Mouse (Mus musculus) CH12.LX (cell line): ENCODE data around the gene Map1b. TPM values are rescaled to one million over a fixed set of nuclear protein-coding genes. Genes with fewer than 3 reads are reported as not detected.

ENCODE experiments used
- DNase-seq: peaks from one replicate; pipeline ENCODE4 v3.0.0-alpha.2; 2013; ENCODE audit errors: extremely low read depth
- H3K27ac ChIP-seq: 2 replicates; pipeline ENCODE4 v1.5.1; 2012; ENCODE audit warnings: low read depth, mild to moderate bottlenecking, control low read depth, moderate library complexity; ENCODE audit not compliant: insufficient read depth
- H3K27me3 ChIP-seq: replicated peaks from 2 replicates; pipeline ENCODE3; 2012; ENCODE audit warnings: inconsistent platforms
- H3K36me3 ChIP-seq, 2 experiments: replicated peaks in 1 of 2; 2 replicates each; pipeline versions ENCODE3 to v1.6.1; 2012; ENCODE audit warnings: inconsistent platforms in 1 of 2, low read length in 1 of 2, mild to moderate bottlenecking in 1 of 2, mixed read lengths in 1 of 2, moderate library complexity in 1 of 2; ENCODE audit not compliant: control insufficient read depth in 1 of 2, insufficient read depth in 1 of 2
- H3K4me1 ChIP-seq, 2 experiments: 2 replicates each; pipeline ENCODE4 v1.6.1; 2012; ENCODE audit warnings: inconsistent platforms in 1 of 2, moderate library complexity in 1 of 2; ENCODE audit not compliant: insufficient read depth in 2 of 2, control insufficient read depth in 1 of 2
- H3K4me2 ChIP-seq: 2 replicates; pipeline ENCODE4 v1.6.1; 2012; ENCODE audit warnings: low read depth, mild to moderate bottlenecking, control low read depth; ENCODE audit not compliant: poor library complexity, insufficient read depth, severe bottlenecking
- H3K4me3 ChIP-seq, 3 experiments: fragments of 150-350 bp in 1 of 3; sonication (generic) in 1 of 3; replicated peaks in 1 of 3; 2 replicates each; pipeline versions ENCODE3 to v1.5.1; 2011 to 2012; ENCODE audit warnings: low read depth in 2 of 3, low read length in 2 of 3, mild to moderate bottlenecking in 2 of 3, moderate library complexity in 2 of 3, control low read depth in 1 of 3, improper control_type of control experiment in 1 of 3, inconsistent platforms in 1 of 3, mixed read lengths in 1 of 3; ENCODE audit not compliant: poor library complexity in 1 of 3
- H3K79me2 ChIP-seq: replicated peaks from 2 replicates; pipeline ENCODE4 v1.6.1; 2012; ENCODE audit warnings: mild to moderate bottlenecking, moderate library complexity; ENCODE audit not compliant: control insufficient read depth, poor library complexity, insufficient read depth, severe bottlenecking; ENCODE audit errors: extremely low read depth
- H3K9ac ChIP-seq: 2 replicates; pipeline ENCODE4 v1.6.1; 2012; ENCODE audit warnings: low read depth, mild to moderate bottlenecking, control low read depth, moderate library complexity; ENCODE audit not compliant: insufficient read depth
- H3K9me3 ChIP-seq: replicated peaks from 2 replicates; pipeline ENCODE3; 2012; ENCODE audit warnings: low read length, inconsistent platforms, mixed read lengths
- BHLHE40 ChIP-seq: IDR thresholded peaks from 2 replicates; pipeline ENCODE4 v1.6.1; 2011; ENCODE audit warnings: mild to moderate bottlenecking, low read depth, low read length, improper control_type of control experiment
- CHD1 ChIP-seq: IDR thresholded peaks from 2 replicates; pipeline ENCODE4 v1.6.1; 2012; ENCODE audit warnings: low read depth, low read length, improper control_type of control experiment, inconsistent platforms
- CTCF ChIP-seq, 2 experiments: IDR thresholded peaks in 1 of 2; conservative IDR thresholded peaks in 1 of 2; 2 replicates each; pipeline ENCODE4 v1.5.1; 2011 to 2012; ENCODE audit warnings: low read depth in 2 of 2, low read length in 2 of 2, improper control_type of control experiment in 1 of 2, inconsistent platforms in 1 of 2, mild to moderate bottlenecking in 1 of 2, moderate library complexity in 1 of 2
- E2F4 ChIP-seq: IDR thresholded peaks from 2 replicates; pipeline ENCODE4 v1.6.1; 2011; ENCODE audit warnings: low read depth, low read length, improper control_type of control experiment; ENCODE audit not compliant: insufficient replicate concordance
- EP300 ChIP-seq: IDR thresholded peaks from 2 replicates; pipeline ENCODE4 v1.6.1; 2011; ENCODE audit warnings: low read length, improper control_type of control experiment
- HCFC1 ChIP-seq: IDR thresholded peaks from 2 replicates; pipeline ENCODE4 v1.6.1; 2012; ENCODE audit warnings: low read depth, mild to moderate bottlenecking, inconsistent platforms, low read length, improper control_type of control experiment
- JUND ChIP-seq: conservative IDR thresholded peaks from 2 replicates; pipeline ENCODE4 v1.6.1; 2011; ENCODE audit warnings: low read depth, low read length, improper control_type of control experiment
- MAX ChIP-seq: IDR thresholded peaks from 2 replicates; pipeline ENCODE4 v1.6.1; 2011; ENCODE audit warnings: low read length, improper control_type of control experiment
- MEF2A ChIP-seq: IDR thresholded peaks from 2 replicates; pipeline ENCODE4 v1.6.1; 2014; ENCODE audit warnings: low read depth, mild to moderate bottlenecking, inconsistent platforms, low read length, improper control_type of control experiment, borderline replicate concordance
- NELFE ChIP-seq: IDR thresholded peaks from 2 replicates; pipeline ENCODE4 v1.6.1; 2011; ENCODE audit warnings: low read depth, low read length, improper control_type of control experiment
- NRF1 ChIP-seq: IDR thresholded peaks from 2 replicates; pipeline ENCODE4 v1.6.1; 2014; ENCODE audit warnings: low read depth, mild to moderate bottlenecking, inconsistent platforms, low read length, improper control_type of control experiment, moderate library complexity
- PAX5 ChIP-seq: IDR thresholded peaks from 2 replicates; pipeline ENCODE4 v1.6.1; 2012; ENCODE audit warnings: low read length, inconsistent platforms, mixed read lengths
- POLR2A ChIP-seq: IDR thresholded peaks from 2 replicates; pipeline ENCODE4 v1.6.1; 2011; ENCODE audit warnings: low read depth, mild to moderate bottlenecking, improper control_type of control experiment, low read length
- POLR2AphosphoS2 ChIP-seq: IDR thresholded peaks from 2 replicates; pipeline ENCODE4 v1.6.1; 2011; ENCODE audit warnings: low read depth, low read length, improper control_type of control experiment
- RAD21 ChIP-seq: IDR thresholded peaks from 2 replicates; pipeline ENCODE4 v1.6.1; 2011; ENCODE audit warnings: low read depth, mild to moderate bottlenecking, low read length, improper control_type of control experiment, moderate library complexity
- RCOR1 ChIP-seq: conservative IDR thresholded peaks from 2 replicates; pipeline ENCODE4 v1.6.1; 2012; ENCODE audit warnings: low read depth, mild to moderate bottlenecking, inconsistent platforms, low read length, improper control_type of control experiment
- SMC3 ChIP-seq: IDR thresholded peaks from 2 replicates; pipeline ENCODE4 v1.6.1; 2011; ENCODE audit warnings: low read depth, low read length, improper control_type of control experiment
- TBP ChIP-seq: conservative IDR thresholded peaks from 2 replicates; pipeline ENCODE4 v1.6.1; 2011; ENCODE audit warnings: low read depth, low read length, improper control_type of control experiment
- TCF12 ChIP-seq: IDR thresholded peaks from 2 replicates; pipeline ENCODE4 v1.6.1; 2014; ENCODE audit warnings: low read depth, mild to moderate bottlenecking, inconsistent platforms, low read length, improper control_type of control experiment
- UBTF ChIP-seq: IDR thresholded peaks from 2 replicates; pipeline ENCODE4 v1.6.1; 2012; ENCODE audit warnings: low read depth, mild to moderate bottlenecking, inconsistent platforms, low read length, improper control_type of control experiment, moderate library complexity
- USF1 ChIP-seq: IDR thresholded peaks from 2 replicates; pipeline ENCODE4 v1.6.1; 2014; ENCODE audit warnings: low read depth, mild to moderate bottlenecking, inconsistent platforms, low read length, improper control_type of control experiment
- USF2 ChIP-seq: conservative IDR thresholded peaks from 2 replicates; pipeline ENCODE4 v1.6.1; 2011; ENCODE audit warnings: low read depth, low read length, improper control_type of control experiment
- ZKSCAN1 ChIP-seq: IDR thresholded peaks from 2 replicates; pipeline ENCODE4 v1.6.1; 2012; ENCODE audit warnings: low read depth, inconsistent platforms, low read length, improper control_type of control experiment, borderline replicate concordance
- ZMIZ1 ChIP-seq: IDR thresholded peaks from 2 replicates; pipeline ENCODE4 v1.6.1; 2012; ENCODE audit warnings: low read depth, mild to moderate bottlenecking, inconsistent platforms, low read length, improper control_type of control experiment
- ZNF384 ChIP-seq: IDR thresholded peaks from 2 replicates; pipeline ENCODE4 v1.6.1; 2012; ENCODE audit warnings: low read depth, low read length, improper control_type of control experiment, inconsistent platforms
- dilution Hi-C: fragments of 300-500 bp; cut with MboI; formaldehyde crosslinking; loops from 2 replicates; pipeline ENCODE4 v1.14.3; 2020; ENCODE audit warnings: low sequenced_read_pairs; ENCODE audit not compliant: extremely low pct_unique_long_range_greater_than_20kb, extremely low pct_ligation_motif_present
- in situ Hi-C: fragments of 300-500 bp; cut with MboI; formaldehyde crosslinking; loops from 3 replicates; pipeline ENCODE4 v1.14.3; 2019; ENCODE audit warnings: low sequenced_read_pairs, low pct_ligation_motif_present, low pct_unique_long_range_greater_than_20kb, mixed read lengths
- polyA plus RNA-seq: library from polyadenylated mRNA; unstranded; fragments of >175 nt; gene quantifications from 2 replicates; pipeline ENCODE4 v1.2.1, GENCODE M21; 2012; ENCODE audit warnings: low read depth; ENCODE audit not compliant: insufficient read length
- total RNA-seq, 2 experiments: library from RNA; depleted of rRNA; stranded (reverse); fragments of 300-350 nt in 1 of 2; fragments of >200 nt in 1 of 2; gene quantifications; 2 replicates each; pipeline ENCODE4 v1.2.3; 2012 to 2014

The Map1b gene
- total and polyA plus RNA-seq, 3 experiments = 0.04 to 0.08 TPM; not detected in 1

- dilution Hi-C loops = loop anchor here (25.0 kb wide), 1 partner anchor 134 kb away; the partner anchor contains the start of gene Map1b
- Histone ChIP-seq H3K4me3 (no peak overlapping the region), H3K9me3 (no peaks in the 10 kb centered on the region), H3K4me1 (peaks cover 0 to 12% of the 10 kb centered on the region in 2 experiments; a peak in 2 of 4 replicates), H3K27ac (no peak overlapping the region), H3K79me2 (no peaks in the 10 kb centered on the region), H3K36me3 (peaks cover 16 to 71% of the 10 kb centered on the region in 2 experiments), H3K4me2 (no peak overlapping the region), H3K27me3 (no peaks in the 10 kb centered on the region), H3K9ac (no peak overlapping the region)
- in situ Hi-C loops = loop anchor here (10.0 kb wide), 1 partner anchor 467 kb away; no protein-coding TSS in a partner anchor
- TF ChIP-seq ZNF384 (no peak), POLR2A (no peak), EP300 (no peak), HCFC1 (no peak), ZKSCAN1 (no peak), JUND (no peak), USF1 (no peak)
- no peak for DNase-seq
Measured at GRCm38 (mm10) chr13:99378223-99378622, 138.1 kb downstream of the Map1b start.

- in situ Hi-C loops = loop anchor here (10.0 kb wide), 1 partner anchor 468 kb away; no protein-coding TSS in a partner anchor
Measured at GRCm38 (mm10) chr13:99377055-99377454, 139.3 kb downstream of the Map1b start.

GRCm38 (mm10) chr13:99375550-99375949 is 140.8 kb downstream of the Map1b start:
- in situ Hi-C loops = loop anchor here (10.0 kb wide), 1 partner anchor 469 kb away; no protein-coding TSS in a partner anchor
- Histone ChIP-seq H3K9ac (no peak overlapping the region), H3K79me2 (no peaks in the 10 kb centered on the region), H3K36me3 (peaks cover 9 to 69% of the 10 kb centered on the region in 2 experiments), H3K27me3 (no peaks in the 10 kb centered on the region), H3K27ac (no peak overlapping the region), H3K9me3 (no peaks in the 10 kb centered on the region), H3K4me3 (no peak overlapping the region), H3K4me1 (peaks cover 0 to 23% of the 10 kb centered on the region in 2 experiments; a peak in 2 of 4 replicates), H3K4me2 (no peak overlapping the region)
- TF ChIP-seq MEF2A = peak; percentile 74; the same call in 1 of the 2 replicates
- TF ChIP-seq NELFE = no peak
- no peak for TF ChIP-seq RCOR1
- peak; percentile 73 to 81 for TF ChIP-seq CTCF (conservative IDR thresholded peaks at IDR 0.05 in 1 of 2, IDR thresholded peaks at IDR 0.05 in 1 of 2; ENCODE audit: low read depth in 2 of 2, low read length in 2 of 2)
- TF ChIP-seq UBTF = no peak
- TF ChIP-seq USF2 = no peak
- no peak for TF ChIP-seq CHD1
- TF ChIP-seq MAX = no peak
- peak; percentile 66 for TF ChIP-seq SMC3
- TF ChIP-seq RAD21 = peak; percentile 72
- no peak for TF ChIP-seq PAX5
- no peak for TF ChIP-seq TCF12
- TF ChIP-seq BHLHE40 = no peak
- TF ChIP-seq ZMIZ1 = no peak
- TF ChIP-seq POLR2AphosphoS2 = no peak
- TF ChIP-seq NRF1 = no peak
- no peak for TF ChIP-seq TBP
- no peak for TF ChIP-seq JUND
- TF ChIP-seq E2F4 = no peak
- peak; percentile 64 for DNase-seq
- dilution Hi-C loops = loop anchor here (25.0 kb wide), 1 partner anchor 137 kb away; the partner anchor contains the start of gene Map1b

More at GRCm38 (mm10) chr13:99377055-99377454, 139.3 kb downstream of the Map1b start:
- Histone ChIP-seq H3K27me3 (no peaks in the 10 kb centered on the region), H3K9ac (no peak overlapping the region), H3K4me2 (no peak overlapping the region), H3K27ac (no peak overlapping the region), H3K79me2 (no peaks in the 10 kb centered on the region), H3K36me3 (peaks cover 16 to 75% of the 10 kb centered on the region in 2 experiments), H3K4me1 (peaks cover 0 to 12% of the 10 kb centered on the region in 2 experiments; a peak in 2 of 4 replicates), H3K4me3 (no peak overlapping the region), H3K9me3 (no peaks in the 10 kb centered on the region)
- dilution Hi-C loops = loop anchor here (25.0 kb wide), 1 partner anchor 135 kb away; the partner anchor contains the start of gene Map1b
- TF ChIP-seq POLR2A (no peak), NRF1 (no peak), UBTF (no peak)
- no peak for DNase-seq
